Mouse (Mus musculus): Measurements from ENCODE around the gene B430306N03Rik. TPM values are rescaled to one million over a fixed set of nuclear protein-coding genes. Genes with fewer than 3 reads are reported as not detected.

B430306N03Rik gene
- polyA plus RNA-seq, 1 experiment from 2014 or later: 0.33 TPM

- Histone ChIP-seq H3K4me1 (ENCODE audit: insufficient read depth) (no peaks in the 10 kb centered on the region), H3K9ac (no peak overlapping the region), H3K4me2 (no peak overlapping the region), H3K9me3 (ENCODE audit: low read depth, low read length) (no peaks in the 10 kb centered on the region), H3K27ac (ENCODE audit: low read depth) (no peak overlapping the region), H3K36me3 (ENCODE audit: insufficient read depth) (no peaks in the 10 kb centered on the region), H3K4me3 (ENCODE audit: low read depth, low read length) (no peak overlapping the region), H3K27me3 (ENCODE audit: insufficient read depth, low read length) (no peaks in the 10 kb centered on the region)
- 79% methylated on average over 4 of the region's 4 CpGs for WGBS
- ATAC-seq (ENCODE audit: insufficient read depth) (no peak), DNase-seq (no peak)
- no peak for TF ChIP-seq CTCF (IDR thresholded peaks at IDR 0.05; ENCODE audit: low read depth)
Measured at GRCm38 (mm10) chr17:48274098-48274497, 41.8 kb upstream of the B430306N03Rik start.

DNA sequence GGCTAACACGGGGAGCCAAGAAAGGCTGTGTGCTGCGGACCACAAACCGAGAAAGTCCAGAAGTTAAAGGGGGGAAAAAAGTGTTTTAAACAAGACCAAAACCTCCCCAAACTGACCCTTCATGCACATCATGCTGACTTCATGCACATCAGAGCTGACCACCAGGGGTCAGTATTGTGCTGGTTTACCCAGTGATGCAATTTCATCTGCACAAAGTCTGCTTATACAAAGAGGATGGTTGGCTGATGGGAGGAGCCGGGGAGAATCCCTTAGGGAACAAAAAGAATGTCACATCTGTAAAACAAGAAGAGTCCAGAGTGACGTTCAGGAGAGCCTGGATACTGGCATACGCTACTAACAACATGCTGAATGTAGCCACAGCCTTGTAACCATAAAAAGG, 41.1 kb upstream of the B430306N03Rik start:
- no peaks in the 10 kb centered on the region for H3K27me3 ChIP-seq (ENCODE audit: insufficient read depth, low read length)
- H3K4me3 ChIP-seq (ENCODE audit: low read depth, low read length): no peak overlapping the region
- WGBS: 35% methylated on average over 6 of the region's 6 CpGs
- H3K36me3 ChIP-seq (ENCODE audit: insufficient read depth): no peaks in the 10 kb centered on the region
- no peak overlapping the region for H3K4me2 ChIP-seq
- no peak for ATAC-seq (ENCODE audit: insufficient read depth)
- peak; percentile 92 for TF ChIP-seq CTCF (IDR thresholded peaks at IDR 0.05; ENCODE audit: low read depth)
- DNase-seq: peak; percentile 92
- H3K9me3 ChIP-seq (ENCODE audit: low read depth, low read length): no peaks in the 10 kb centered on the region
- H3K4me1 ChIP-seq (ENCODE audit: insufficient read depth): no peaks in the 10 kb centered on the region
- H3K27ac ChIP-seq (ENCODE audit: low read depth): no peak overlapping the region
- H3K9ac ChIP-seq: no peak overlapping the region

DNA sequence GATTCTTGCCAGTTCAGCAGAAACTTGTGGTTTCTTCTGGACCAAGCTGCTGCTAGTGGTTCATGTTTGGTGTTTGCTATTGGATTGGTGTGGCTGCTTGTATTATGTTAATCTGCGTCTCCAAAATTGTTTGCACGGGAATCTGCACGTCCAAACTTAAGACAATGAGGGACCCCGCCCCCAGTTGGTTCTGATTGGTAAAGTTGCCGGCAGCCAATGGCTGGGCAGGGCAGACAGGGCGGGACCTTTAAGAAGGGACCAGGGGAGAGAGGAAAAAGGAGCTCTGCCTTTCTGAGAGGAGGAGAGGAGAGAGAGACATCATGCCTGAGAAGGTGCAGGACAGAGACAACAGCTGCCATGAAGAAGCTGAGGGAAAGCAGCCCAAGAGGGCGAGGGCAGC, 40.2 kb upstream of the B430306N03Rik start:
- Histone ChIP-seq H3K27me3 (ENCODE audit: insufficient read depth, low read length) (no peaks in the 10 kb centered on the region), H3K4me1 (ENCODE audit: insufficient read depth) (no peaks in the 10 kb centered on the region), H3K9me3 (ENCODE audit: low read depth, low read length) (no peaks in the 10 kb centered on the region), H3K27ac (ENCODE audit: low read depth) (no peak overlapping the region), H3K36me3 (ENCODE audit: insufficient read depth) (no peaks in the 10 kb centered on the region), H3K9ac (no peak overlapping the region), H3K4me3 (ENCODE audit: low read depth, low read length) (no peak overlapping the region), H3K4me2 (no peak overlapping the region)
- 59% methylated on average over 7 of the region's 7 CpGs for WGBS
- ATAC-seq (ENCODE audit: insufficient read depth): no peak
- DNase-seq: no peak
- no peak for TF ChIP-seq CTCF (IDR thresholded peaks at IDR 0.05; ENCODE audit: low read depth)

- Histone ChIP-seq H3K4me3 (ENCODE audit: low read depth, low read length) (no peak overlapping the region), H3K27ac (ENCODE audit: low read depth) (no peak overlapping the region), H3K9me3 (ENCODE audit: low read depth, low read length) (no peaks in the 10 kb centered on the region), H3K36me3 (ENCODE audit: insufficient read depth) (no peaks in the 10 kb centered on the region), H3K9ac (no peak overlapping the region), H3K27me3 (ENCODE audit: insufficient read depth, low read length) (no peaks in the 10 kb centered on the region), H3K4me2 (no peak overlapping the region), H3K4me1 (ENCODE audit: insufficient read depth) (0 out of 2 replicates have a peak, but pooled peaks cover 3% of the 10 kb centered on the region)
- DNase-seq (no peak), ATAC-seq (ENCODE audit: insufficient read depth) (no peak)
- no peak for TF ChIP-seq CTCF (IDR thresholded peaks at IDR 0.05; ENCODE audit: low read depth)
Measured at GRCm38 (mm10) chr17:48278381-48278780, 37.6 kb upstream of the B430306N03Rik start.

- no peaks in the 10 kb centered on the region for H3K27me3 ChIP-seq (ENCODE audit: insufficient read depth, low read length)
- no peak overlapping the region for H3K4me2 ChIP-seq
- no peak overlapping the region for H3K9ac ChIP-seq
- TF ChIP-seq CTCF (IDR thresholded peaks at IDR 0.05; ENCODE audit: low read depth): no peak
- ATAC-seq (ENCODE audit: insufficient read depth): no peak
- H3K27ac ChIP-seq (ENCODE audit: low read depth): no peak overlapping the region
- H3K36me3 ChIP-seq (ENCODE audit: insufficient read depth): no peaks in the 10 kb centered on the region
- H3K4me3 ChIP-seq (ENCODE audit: low read depth, low read length): no peak overlapping the region
- H3K9me3 ChIP-seq (ENCODE audit: low read depth, low read length): no peaks in the 10 kb centered on the region
- 0 out of 2 replicates have a peak, but pooled peaks cover 3% of the 10 kb centered on the region for H3K4me1 ChIP-seq (ENCODE audit: insufficient read depth)
- DNase-seq: no peak
- WGBS: 70% methylated on average over 4 of the region's 4 CpGs
Measured at GRCm38 (mm10) chr17:48279002-48279401, 36.9 kb upstream of the B430306N03Rik start.

DNA sequence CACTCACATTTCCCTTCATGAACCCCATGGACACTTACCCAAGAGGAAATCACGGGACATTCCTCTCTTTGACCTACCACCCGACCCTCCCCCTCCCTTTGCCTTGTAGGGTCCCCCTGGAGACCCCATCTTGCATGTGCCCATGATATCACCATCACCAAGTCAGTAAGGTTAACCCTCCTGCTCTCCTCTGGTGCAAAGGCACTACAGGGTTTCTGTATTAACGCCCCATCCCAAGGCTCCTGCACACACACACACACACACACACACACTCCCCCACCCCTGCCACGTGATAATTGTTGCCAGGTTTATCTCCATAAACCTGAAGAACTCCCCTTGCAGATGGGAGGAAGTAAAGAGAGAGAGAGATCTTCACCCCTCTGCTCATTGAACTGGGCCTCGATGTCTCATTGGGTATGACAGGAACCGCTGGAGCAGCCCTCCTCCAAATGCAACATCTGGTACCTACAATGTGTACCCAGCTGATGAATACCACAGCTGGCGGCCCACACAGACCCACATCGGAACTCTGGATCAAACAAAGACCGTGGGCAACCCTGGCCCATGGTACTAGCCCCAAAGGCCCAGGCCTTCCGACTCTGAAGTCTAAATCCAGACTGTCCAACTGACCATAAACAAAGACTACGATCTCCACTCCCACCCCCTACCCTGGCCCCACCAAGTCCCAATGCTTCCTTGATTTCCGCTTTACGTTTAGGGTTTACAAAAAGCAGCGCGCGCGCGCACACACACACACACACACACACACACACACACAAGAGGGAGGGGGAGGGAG, 34.8 kb upstream of the B430306N03Rik start:
- H3K4me1 ChIP-seq (ENCODE audit: insufficient read depth): 0 out of 2 replicates have a peak, but pooled peaks cover 3% of the 10 kb centered on the region
- DNase-seq (peak; percentile 29), ATAC-seq (ENCODE audit: insufficient read depth) (peak; percentile 52)
- H3K4me2 ChIP-seq: peak overlapping the region; percentile 64
- no peaks in the 10 kb centered on the region for H3K36me3 ChIP-seq (ENCODE audit: insufficient read depth)
- no peak overlapping the region for H3K27ac ChIP-seq (ENCODE audit: low read depth)
- WGBS: 22% methylated on average over 18 of the region's 18 CpGs
- no peaks in the 10 kb centered on the region for H3K9me3 ChIP-seq (ENCODE audit: low read depth, low read length)
- peak overlapping the region; percentile 20 for H3K4me3 ChIP-seq (ENCODE audit: low read depth, low read length)
- H3K27me3 ChIP-seq (ENCODE audit: insufficient read depth, low read length): no peaks in the 10 kb centered on the region
- peak overlapping the region; percentile 36 for H3K9ac ChIP-seq
- no peak for TF ChIP-seq CTCF (IDR thresholded peaks at IDR 0.05; ENCODE audit: low read depth)

GRCm38 (mm10) chr17:48281739-48282085, 34.2 kb upstream of the B430306N03Rik start:
- no peak; the same call in 1 of the 2 replicates for ATAC-seq (ENCODE audit: insufficient read depth)

More at GRCm38 (mm10) chr17:48281739-48282085, 34.2 kb upstream of the B430306N03Rik start:
- Histone ChIP-seq H3K9me3 (ENCODE audit: low read depth, low read length) (no peaks in the 10 kb centered on the region), H3K9ac (peak overlapping the region; percentile 36), H3K27me3 (ENCODE audit: insufficient read depth, low read length) (no peaks in the 10 kb centered on the region), H3K27ac (ENCODE audit: low read depth) (no peak overlapping the region), H3K4me1 (ENCODE audit: insufficient read depth) (0 out of 2 replicates have a peak, but pooled peaks cover 3% of the 10 kb centered on the region), H3K4me3 (ENCODE audit: low read depth, low read length) (peak overlapping the region; percentile 20), H3K36me3 (ENCODE audit: insufficient read depth) (no peaks in the 10 kb centered on the region), H3K4me2 (peak overlapping the region; percentile 64)
- DNase-seq: peak; percentile 65
- no peak for TF ChIP-seq CTCF (IDR thresholded peaks at IDR 0.05; ENCODE audit: low read depth)
- WGBS: 3% methylated on average over 3 of the region's 3 CpGs
